Mouse (Mus musculus): ENCODE results near the gene Mrpl4. TPM values are rescaled to one million over a fixed set of nuclear protein-coding genes. Genes with fewer than 3 reads are reported as not detected.
A peak's percentile ranks its signal among the peaks of the same experiment; 100 is the strongest.

Gene Mrpl4
- total and polyA plus RNA-seq, 3 experiments: 280 to 474 TPM; not detected in 1

DNA sequence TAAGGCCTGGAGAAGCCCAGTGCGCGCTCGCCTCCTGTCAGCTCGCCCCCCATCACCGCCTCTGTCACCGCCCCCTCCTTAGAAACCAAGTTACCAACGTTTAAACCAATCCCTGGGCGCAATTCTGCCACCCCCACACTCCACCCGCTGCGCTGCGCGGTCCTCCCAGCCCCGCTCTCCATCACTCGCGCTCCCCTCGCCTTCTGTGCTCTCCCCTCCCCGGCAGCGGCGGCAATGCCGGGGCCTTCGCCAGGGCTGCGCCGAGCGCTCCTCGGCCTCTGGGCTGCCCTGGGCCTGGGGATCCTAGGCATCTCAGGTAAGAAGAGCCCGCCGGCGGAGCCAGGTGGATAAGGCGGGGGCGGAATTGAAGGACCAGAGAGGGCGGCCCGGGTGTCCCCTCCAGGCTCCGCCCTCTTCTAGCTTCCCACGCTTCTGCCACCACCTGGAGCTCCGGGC lies 29.4 kb downstream of the Mrpl4 start, which contains the start of gene Icam5:
Icam5 (plus strand) TSS at position 178 of the 456 bp plus-strand sequence.
- no peak for TF ChIP-seq CHD1 (IDR thresholded peaks at IDR 0.05; ENCODE audit: low read depth, low read length)
- TF ChIP-seq NELFE (IDR thresholded peaks at IDR 0.05; ENCODE audit: low read depth, low read length): no peak
- no peak for TF ChIP-seq RAD21 (IDR thresholded peaks at IDR 0.05; ENCODE audit: low read depth, low read length)
- TF ChIP-seq BHLHE40 (IDR thresholded peaks at IDR 0.05; ENCODE audit: borderline replicate concordance, low read depth, low read length): no peak
- peaks cover 23% of the 10 kb centered on the region for H3K79me2 ChIP-seq (ENCODE audit: control insufficient read depth, insufficient read depth, low read length, poor library complexity)
- peak within 1 kb of the TSS; percentile 85 for H3K27ac ChIP-seq (ENCODE audit: control insufficient read depth, low read depth, low read length)
- peak; percentile 96 for DNase-seq (ENCODE audit: low read depth, low spot score)
- H3K4me3 ChIP-seq (ENCODE audit: control insufficient read depth in 1 of 2, insufficient read depth in 1 of 2, low read depth in 2 of 2, low read length in 2 of 2): peak within 1 kb of the TSS; percentile 55 to 64
- H3K27me3 ChIP-seq (ENCODE audit: control insufficient read depth in 1 of 2, insufficient read depth in 2 of 2, low read length in 2 of 2): no peaks in the 10 kb centered on the region
- no peaks in the 10 kb centered on the region for H3K9me3 ChIP-seq (replicated peaks; ENCODE audit: insufficient read depth, low read length)
- H3K4me1 ChIP-seq (ENCODE audit: control insufficient read depth in 1 of 2, insufficient read depth in 2 of 2, low read length in 2 of 2): peaks cover 14 to 31% of the 10 kb centered on the region in 2 experiments
- peak within 1 kb of the TSS; percentile 64 for H3K9ac ChIP-seq (ENCODE audit: control insufficient read depth, low read depth, low read length, poor library complexity, severe bottlenecking)
- H3K36me3 ChIP-seq (ENCODE audit: control insufficient read depth in 1 of 2, insufficient read depth in 2 of 2, low read length in 2 of 2): peaks cover 0 to 17% of the 10 kb centered on the region in 2 experiments; a peak in 2 of 4 replicates

GRCm38 (mm10) chr9:21032491-21032890 lies 30.0 kb downstream of the Mrpl4 start:
- peaks cover 23% of the 10 kb centered on the region for H3K79me2 ChIP-seq (ENCODE audit: control insufficient read depth, insufficient read depth, low read length, poor library complexity)
- H3K27me3 ChIP-seq (ENCODE audit: control insufficient read depth in 1 of 2, insufficient read depth in 2 of 2, low read length in 2 of 2): no peaks in the 10 kb centered on the region
- no peak for DNase-seq (ENCODE audit: low read depth, low spot score)

DNA sequence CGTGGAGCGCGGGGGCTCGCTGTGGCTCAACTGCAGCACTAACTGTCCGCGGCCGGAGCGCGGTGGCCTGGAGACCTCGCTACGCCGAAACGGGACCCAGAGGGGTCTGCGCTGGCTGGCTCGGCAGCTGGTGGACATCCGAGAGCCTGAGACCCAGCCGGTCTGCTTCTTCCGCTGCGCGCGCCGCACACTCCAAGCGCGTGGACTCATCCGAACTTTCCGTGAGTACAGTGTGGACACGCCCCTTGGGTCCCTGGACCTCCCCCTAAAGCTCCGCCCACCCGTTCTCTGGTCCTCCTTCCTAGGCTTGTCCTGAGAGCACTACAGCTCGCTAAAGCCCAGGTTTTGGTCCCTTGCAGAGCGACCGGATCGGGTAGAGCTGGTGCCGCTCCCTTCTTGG lies 30.6 kb downstream of the Mrpl4 start:
- peaks cover 11 to 21% of the 10 kb centered on the region in 2 experiments for H3K4me1 ChIP-seq (ENCODE audit: control insufficient read depth in 1 of 2, insufficient read depth in 2 of 2, low read length in 2 of 2)
- H3K9me3 ChIP-seq (replicated peaks; ENCODE audit: insufficient read depth, low read length): no peaks in the 10 kb centered on the region
- H3K9ac ChIP-seq (ENCODE audit: control insufficient read depth, low read depth, low read length, poor library complexity, severe bottlenecking): peak overlapping the region; percentile 64
- no peaks in the 10 kb centered on the region for H3K27me3 ChIP-seq (ENCODE audit: control insufficient read depth in 1 of 2, insufficient read depth in 2 of 2, low read length in 2 of 2)
- H3K79me2 ChIP-seq (ENCODE audit: control insufficient read depth, insufficient read depth, low read length, poor library complexity): peaks cover 23% of the 10 kb centered on the region
- H3K27ac ChIP-seq (ENCODE audit: control insufficient read depth, low read depth, low read length): peak overlapping the region; percentile 85
- H3K4me3 ChIP-seq (ENCODE audit: control insufficient read depth in 1 of 2, insufficient read depth in 1 of 2, low read depth in 2 of 2, low read length in 2 of 2): peak overlapping the region; percentile 55 to 64
- H3K36me3 ChIP-seq (ENCODE audit: control insufficient read depth in 1 of 2, insufficient read depth in 2 of 2, low read length in 2 of 2): peaks cover 0 to 9% of the 10 kb centered on the region in 2 experiments; a peak in 2 of 4 replicates
- TF ChIP-seq POLR2A (IDR thresholded peaks at IDR 0.05; ENCODE audit: control insufficient read depth in 1 of 2, insufficient read depth in 1 of 2, low read depth in 1 of 2, low read length in 2 of 2, poor library complexity in 1 of 2) (no peak), NELFE (IDR thresholded peaks at IDR 0.05; ENCODE audit: low read depth, low read length) (no peak), POLR2AphosphoS5 (IDR thresholded peaks at IDR 0.05; ENCODE audit: borderline replicate concordance, low read depth, low read length) (peak; percentile 81; the same call in 1 of the 2 replicates), KAT2A (conservative IDR thresholded peaks at IDR 0.05; ENCODE audit: low read depth, low read length) (no peak), ZMIZ1 (IDR thresholded peaks at IDR 0.05; ENCODE audit: low read depth, low read length) (no peak), ETS1 (IDR thresholded peaks at IDR 0.05; ENCODE audit: low read depth, low read length) (no peak), USF2 (IDR thresholded peaks at IDR 0.05; ENCODE audit: borderline replicate concordance in 1 of 2, insufficient read depth in 1 of 2, low read depth in 1 of 2, low read length in 2 of 2) (no peak), RCOR1 (IDR thresholded peaks at IDR 0.05; ENCODE audit: low read depth, low read length) (no peak), CHD1 (IDR thresholded peaks at IDR 0.05; ENCODE audit: low read depth, low read length) (no peak)
- DNase-seq (ENCODE audit: low read depth, low spot score): peak; percentile 100

More at GRCm38 (mm10) chr9:21032491-21032890, 30.0 kb downstream of the Mrpl4 start:
- H3K27ac ChIP-seq (ENCODE audit: control insufficient read depth, low read depth, low read length): peak overlapping the region; percentile 85
- peak overlapping the region; percentile 64 for H3K9ac ChIP-seq (ENCODE audit: control insufficient read depth, low read depth, low read length, poor library complexity, severe bottlenecking)
- peaks cover 14 to 28% of the 10 kb centered on the region in 2 experiments for H3K4me1 ChIP-seq (ENCODE audit: control insufficient read depth in 1 of 2, insufficient read depth in 2 of 2, low read length in 2 of 2)
- TF ChIP-seq TBP (IDR thresholded peaks at IDR 0.05; ENCODE audit: low read depth, low read length) (no peak), SIN3A (IDR thresholded peaks at IDR 0.05; ENCODE audit: low read length) (no peak), USF1 (IDR thresholded peaks at IDR 0.05; ENCODE audit: low read depth, low read length) (no peak), GATA1 (IDR thresholded peaks at IDR 0.05; ENCODE audit: low read depth, low read length) (no peak), CHD2 (IDR thresholded peaks at IDR 0.05; ENCODE audit: low read length) (no peak), CHD1 (IDR thresholded peaks at IDR 0.05; ENCODE audit: low read depth, low read length) (no peak), MYC (IDR thresholded peaks at IDR 0.05; ENCODE audit: low read depth, low read length) (no peak), MAZ (IDR thresholded peaks at IDR 0.05; ENCODE audit: low read depth, low read length) (no peak), SMC3 (IDR thresholded peaks at IDR 0.05; ENCODE audit: low read depth, low read length) (no peak), POLR2AphosphoS5 (IDR thresholded peaks at IDR 0.05; ENCODE audit: borderline replicate concordance, low read depth, low read length) (no peak), EP300 (IDR thresholded peaks at IDR 0.05; ENCODE audit: low read depth in 1 of 2, low read length in 2 of 2) (no peak), MAFK (IDR thresholded peaks at IDR 0.05; ENCODE audit: borderline replicate concordance, low read depth, low read length) (no peak), HCFC1 (IDR thresholded peaks at IDR 0.05; ENCODE audit: low read depth, low read length) (no peak)
- H3K4me3 ChIP-seq (ENCODE audit: control insufficient read depth in 1 of 2, insufficient read depth in 1 of 2, low read depth in 2 of 2, low read length in 2 of 2): peak overlapping the region; percentile 55 to 64
- no peaks in the 10 kb centered on the region for H3K9me3 ChIP-seq (replicated peaks; ENCODE audit: insufficient read depth, low read length)
- H3K36me3 ChIP-seq (ENCODE audit: control insufficient read depth in 1 of 2, insufficient read depth in 2 of 2, low read length in 2 of 2): peaks cover 0 to 16% of the 10 kb centered on the region in 2 experiments; a peak in 2 of 4 replicates
